In genomic region chr15:82015392-82016100, GRCm38 (mm10) we compare ENCODE assay signal across 8 mouse cellular contexts. TPM values are rescaled to one million over a fixed set of nuclear protein-coding genes. Genes with fewer than 3 reads are reported as not detected.
DNase-seq lines count a peak whose midpoint lies in the region; ATAC-seq and TF ChIP-seq lines count a peak whose summit lies in the region.

No protein-coding gene starts in this region.

- peak overlapping the region; percentile 98 for H3K4me3 ChIP-seq in embryonic facial prominence, embryonic 10.5 days
- peak overlapping the region; percentile 67 to 87 for H3K4me3 ChIP-seq in heart, embryonic 14.5 days (ENCODE audit: control insufficient read depth in 1 of 2, insufficient read depth in 1 of 2, low read depth in 1 of 2, low read length in 2 of 2)
- peak overlapping the region; percentile 84 for H3K4me3 ChIP-seq in lung, embryonic 14.5 days (ENCODE audit: low read depth, low read length)
- H3K4me3 ChIP-seq in olfactory bulb, adult 2 months (ENCODE audit: insufficient read depth, low read depth, low read length) = peak overlapping the region; percentile 90

- peaks cover 29% of the 10 kb centered on the region for H3K4me1 ChIP-seq in embryonic facial prominence, embryonic 10.5 days
- H3K4me1 ChIP-seq in heart, embryonic 14.5 days (ENCODE audit: control insufficient read depth in 2 of 2, insufficient read depth in 2 of 2, low read length in 2 of 2) = peaks cover 4 to 19% of the 10 kb centered on the region in 2 experiments
- H3K4me1 ChIP-seq in lung, embryonic 14.5 days (ENCODE audit: insufficient read depth) = peaks cover 13% of the 10 kb centered on the region; the same call in 1 of the 2 replicates
- H3K4me1 ChIP-seq in olfactory bulb, adult 2 months (ENCODE audit: control insufficient read depth, insufficient read depth, low read length) = peaks cover 8% of the 10 kb centered on the region

- peaks cover 23% of the 10 kb centered on the region for H3K36me3 ChIP-seq in embryonic facial prominence, embryonic 10.5 days (replicated peaks)
- H3K36me3 ChIP-seq in heart, embryonic 14.5 days (ENCODE audit: control insufficient read depth, insufficient read depth, low read length) = peaks cover 15% of the 10 kb centered on the region; the same call in 1 of the 2 replicates
- H3K36me3 ChIP-seq in lung, embryonic 14.5 days (ENCODE audit: insufficient read depth) = peaks cover 15% of the 10 kb centered on the region

- peak; percentile 31 for DNase-seq in ZHBTc4 (ENCODE audit: low read depth, low spot score)
- DNase-seq in embryonic facial prominence, embryonic 10.5 days (ENCODE audit: low spot score) = peak; percentile 49
- DNase-seq in kidney, postnatal 25 days = peak; percentile 40 to 59
- DNase-seq in lung, embryonic 14.5 days = peak; percentile 50

- under 1% methylated on average over 39 of the region's 39 CpGs for WGBS in embryonic facial prominence, embryonic 10.5 days
- WGBS in heart, embryonic 14.5 days = under 1% methylated on average over 39 of the region's 39 CpGs
- under 1% methylated on average over 38 of the region's 39 CpGs for WGBS in lung, embryonic 14.5 days
- WGBS in olfactory bulb, adult 2 months = under 1% methylated on average over 39 of the region's 39 CpGs

- H3K27ac ChIP-seq in embryonic facial prominence, embryonic 10.5 days (replicated peaks) = peak overlapping the region; percentile 89
- H3K27ac ChIP-seq in heart, embryonic 14.5 days (replicated peaks in 1 of 2; ENCODE audit: control insufficient read depth in 1 of 2, insufficient read depth in 1 of 2, low read depth in 2 of 2, low read length in 2 of 2) = peak overlapping the region; percentile 19 to 88; a peak in 3 of 4 replicates
- peak overlapping the region; percentile 67 for H3K27ac ChIP-seq in lung, embryonic 14.5 days (ENCODE audit: low read depth)
- peak overlapping the region; percentile 82 for H3K27ac ChIP-seq in olfactory bulb, adult 2 months (ENCODE audit: insufficient read depth, low read depth, low read length)

- peak overlapping the region; percentile 91 for H3K4me2 ChIP-seq in heart, embryonic 14.5 days (ENCODE audit: low read length)
- peak overlapping the region; percentile 91 for H3K4me2 ChIP-seq in lung, embryonic 14.5 days

- H3K9me3 ChIP-seq in embryonic facial prominence, embryonic 10.5 days = no peaks in the 10 kb centered on the region
- no peaks in the 10 kb centered on the region for H3K9me3 ChIP-seq in heart, embryonic 14.5 days (ENCODE audit: control insufficient read depth, low read length)
- H3K9me3 ChIP-seq in lung, embryonic 14.5 days (ENCODE audit: low read depth, low read length) = no peaks in the 10 kb centered on the region

- peak; percentile 10 for ATAC-seq in CD4-positive, CD25-positive, alpha-beta regulatory T cell, adult 4 months
- ATAC-seq in heart, embryonic 14.5 days (ENCODE audit: insufficient number of reproducible peaks, insufficient read depth, low FRiP score, low read depth) = no peak; the same call in 1 of the 2 replicates
- peak; percentile 72 for ATAC-seq in lung, embryonic 14.5 days (ENCODE audit: insufficient read depth)
- no peak for ATAC-seq in activated CD4-positive, CD25-positive, alpha-beta regulatory T cell, adult 4 months

- no peak for TF ChIP-seq POLR2A in olfactory bulb, adult 2 months (IDR thresholded peaks at IDR 0.05; ENCODE audit: insufficient read depth, low read depth, low read length)

- H3K27me3 ChIP-seq in embryonic facial prominence, embryonic 10.5 days (replicated peaks; ENCODE audit: low read depth, poor library complexity, severe bottlenecking) = no peaks in the 10 kb centered on the region
- H3K27me3 ChIP-seq in heart, embryonic 14.5 days (ENCODE audit: control insufficient read depth, insufficient read depth, low read length) = no peaks in the 10 kb centered on the region
- H3K27me3 ChIP-seq in lung, embryonic 14.5 days (ENCODE audit: insufficient read depth, low read length) = no peaks in the 10 kb centered on the region

- peak overlapping the region; percentile 90 for H3K9ac ChIP-seq in heart, embryonic 14.5 days (ENCODE audit: low read length)
- H3K9ac ChIP-seq in lung, embryonic 14.5 days = peak overlapping the region; percentile 81

- TF ChIP-seq CTCF in lung, embryonic 14.5 days (IDR thresholded peaks at IDR 0.05; ENCODE audit: low read depth) = peak; percentile 33; the same call in 1 of the 2 replicates
- no peak for TF ChIP-seq CTCF in olfactory bulb, adult 2 months (IDR thresholded peaks at IDR 0.05; ENCODE audit: insufficient read depth, low read depth, low read length)

RNA-seq across cellular contexts. Expression of gene Desi1, which starts 18.1 kb away (rescaled TPM):
- 10 to 100 TPM in 1 of 2 experiments, 1 to 10 TPM in 1; 7.8 to 10.2 TPM for polyA plus RNA-seq in CD4-positive, CD25-positive, alpha-beta regulatory T cell, adult 4 months (2017; shearing (Covaris generic))
- 35.7 and 38.8 TPM in 2 replicates for polyA plus RNA-seq in embryonic facial prominence, embryonic 10.5 days (2016; fragmentation: Nextera tagmentation; extraction: Ambion mirVana)
- 19.8 and 21.8 TPM in 2 replicates for polyA plus RNA-seq in heart, embryonic 14.5 days (2014; fragmentation: Nextera tagmentation; extraction: Ambion mirVana)
- polyA plus RNA-seq in lung, embryonic 14.5 days (2014; fragmentation: Nextera tagmentation; extraction: Ambion mirVana) = 23.0 and 26.8 TPM in 2 replicates
- 107 TPM in 1 of 2 replicates, not detected in the other for polyA plus RNA-seq in olfactory bulb, adult 2 months (2012; ENCODE audit: insufficient read depth, insufficient read length, low replicate concordance, missing spikeins)
- 10 to 100 TPM; 10.1 to 16.2 TPM for polyA plus RNA-seq in activated CD4-positive, CD25-positive, alpha-beta regulatory T cell, adult 4 months (2017; shearing (Covaris generic))

RNA-seq across cellular contexts. Expression of gene Xrcc6, which starts 27.9 kb away (rescaled TPM):
- polyA plus RNA-seq in CD4-positive, CD25-positive, alpha-beta regulatory T cell, adult 4 months (2017; shearing (Covaris generic)) = 10 to 100 TPM; 56.5 to 73.1 TPM
- polyA plus RNA-seq in embryonic facial prominence, embryonic 10.5 days (2016; fragmentation: Nextera tagmentation; extraction: Ambion mirVana) = 100 and 104 TPM in 2 replicates
- polyA plus RNA-seq in heart, embryonic 14.5 days (2014; fragmentation: Nextera tagmentation; extraction: Ambion mirVana) = 57.7 and 64.1 TPM in 2 replicates
- 92.5 and 93.1 TPM in 2 replicates for polyA plus RNA-seq in lung, embryonic 14.5 days (2014; fragmentation: Nextera tagmentation; extraction: Ambion mirVana)
- 1,163 TPM in 1 of 2 replicates, not detected in the other for polyA plus RNA-seq in olfactory bulb, adult 2 months (2012; ENCODE audit: insufficient read depth, insufficient read length, low replicate concordance, missing spikeins)
- 10 to 100 TPM; 50.9 to 58.1 TPM for polyA plus RNA-seq in activated CD4-positive, CD25-positive, alpha-beta regulatory T cell, adult 4 months (2017; shearing (Covaris generic))

RNA-seq across cellular contexts. Expression of gene Snu13, which starts 31.9 kb away (rescaled TPM):
- polyA plus RNA-seq in CD4-positive, CD25-positive, alpha-beta regulatory T cell, adult 4 months (2017; shearing (Covaris generic)) = 100 to 1,000 TPM; 175 to 178 TPM
- 389 and 393 TPM in 2 replicates for polyA plus RNA-seq in embryonic facial prominence, embryonic 10.5 days (2016; fragmentation: Nextera tagmentation; extraction: Ambion mirVana)
- polyA plus RNA-seq in heart, embryonic 14.5 days (2014; fragmentation: Nextera tagmentation; extraction: Ambion mirVana) = 160 and 178 TPM in 2 replicates
- polyA plus RNA-seq in lung, embryonic 14.5 days (2014; fragmentation: Nextera tagmentation; extraction: Ambion mirVana) = 334 and 340 TPM in 2 replicates
- polyA plus RNA-seq in olfactory bulb, adult 2 months (2012; ENCODE audit: insufficient read depth, insufficient read length, low replicate concordance, missing spikeins) = not detected in 2 replicates
- polyA plus RNA-seq in activated CD4-positive, CD25-positive, alpha-beta regulatory T cell, adult 4 months (2017; shearing (Covaris generic)) = 100 to 1,000 TPM; 170 to 212 TPM

RNA-seq across cellular contexts. Expression of gene 1700029P11Rik, which starts 35.2 kb away (rescaled TPM):
- not detected for polyA plus RNA-seq in CD4-positive, CD25-positive, alpha-beta regulatory T cell, adult 4 months (2017; shearing (Covaris generic))
- polyA plus RNA-seq in embryonic facial prominence, embryonic 10.5 days (2016; fragmentation: Nextera tagmentation; extraction: Ambion mirVana) = not detected in 2 replicates
- not detected in 2 replicates for polyA plus RNA-seq in heart, embryonic 14.5 days (2014; fragmentation: Nextera tagmentation; extraction: Ambion mirVana)
- not detected in 2 replicates for polyA plus RNA-seq in lung, embryonic 14.5 days (2014; fragmentation: Nextera tagmentation; extraction: Ambion mirVana)
- polyA plus RNA-seq in olfactory bulb, adult 2 months (2012; ENCODE audit: insufficient read depth, insufficient read length, low replicate concordance, missing spikeins) = not detected in 2 replicates
- not detected for polyA plus RNA-seq in activated CD4-positive, CD25-positive, alpha-beta regulatory T cell, adult 4 months (2017; shearing (Covaris generic))

RNA-seq across cellular contexts. Expression of gene 4930407I10Rik, which starts 43.4 kb away (rescaled TPM):
- not detected for polyA plus RNA-seq in CD4-positive, CD25-positive, alpha-beta regulatory T cell, adult 4 months (2017; shearing (Covaris generic))
- polyA plus RNA-seq in embryonic facial prominence, embryonic 10.5 days (2016; fragmentation: Nextera tagmentation; extraction: Ambion mirVana) = not detected in 2 replicates
- not detected in 2 replicates for polyA plus RNA-seq in heart, embryonic 14.5 days (2014; fragmentation: Nextera tagmentation; extraction: Ambion mirVana)
- polyA plus RNA-seq in lung, embryonic 14.5 days (2014; fragmentation: Nextera tagmentation; extraction: Ambion mirVana) = not detected in 2 replicates
- not detected in 2 replicates for polyA plus RNA-seq in olfactory bulb, adult 2 months (2012; ENCODE audit: insufficient read depth, insufficient read length, low replicate concordance, missing spikeins)
- not detected for polyA plus RNA-seq in activated CD4-positive, CD25-positive, alpha-beta regulatory T cell, adult 4 months (2017; shearing (Covaris generic))

Comparison
In these comparisons a context has a peak if more than half of its experiments do, and no peak if none do; other contexts are left out.
1. ATAC-seq: peak in CD4-positive, CD25-positive, alpha-beta regulatory T cell, adult 4 months (single experiment) and lung, embryonic 14.5 days (single experiment); none in heart, embryonic 14.5 days (single experiment) and activated CD4-positive, CD25-positive, alpha-beta regulatory T cell, adult 4 months (single experiment).
2. Peak in every context shown above with its lines, with median percentiles within 50 percentile points of each other: DNase-seq, H3K27ac ChIP-seq and H3K4me3 ChIP-seq.